Mouse (Mus musculus) erythroblast, embryonic 14.5 days (primary cell): ENCODE results near the gene Adamts9. TPM values are rescaled to one million over a fixed set of nuclear protein-coding genes. Genes with fewer than 3 reads are reported as not detected.

ENCODE experiments used
- H3K27me3 ChIP-seq: 2 replicates; pipeline ENCODE4 v1.6.1; 2012; ENCODE audit warnings: inconsistent platforms; ENCODE audit not compliant: control insufficient read depth
- H3K36me3 ChIP-seq: 2 replicates; pipeline ENCODE4 v1.6.1; 2012; ENCODE audit warnings: mild to moderate bottlenecking, inconsistent platforms; ENCODE audit not compliant: control insufficient read depth
- H3K4me1 ChIP-seq: 2 replicates; pipeline ENCODE4 v1.6.1; 2012; ENCODE audit warnings: inconsistent platforms; ENCODE audit not compliant: control insufficient read depth
- H3K4me3 ChIP-seq: replicated peaks from 2 replicates; pipeline ENCODE3; 2012; ENCODE audit warnings: moderate library complexity, mild to moderate bottlenecking, inconsistent platforms
- H3K9me3 ChIP-seq: 2 replicates; pipeline ENCODE4 v1.6.1; 2012; ENCODE audit warnings: low read length, inconsistent platforms, mixed read lengths; ENCODE audit not compliant: control insufficient read depth
- GATA1 ChIP-seq: IDR thresholded peaks from 2 replicates; pipeline ENCODE4 v1.6.1; 2012; ENCODE audit warnings: low read length, inconsistent platforms, mixed read lengths
- TAL1 ChIP-seq: IDR thresholded peaks from 3 replicates; pipeline ENCODE4 v1.6.1; 2012; ENCODE audit warnings: low read length, inconsistent platforms, mixed read lengths
- polyA plus RNA-seq: library from polyadenylated mRNA; stranded (reverse); fragments of >175 nt; gene quantifications from 2 replicates; pipeline ENCODE4 v1.2.3, GENCODE M21; 2012

The Adamts9 gene
- polyA plus RNA-seq, 1 experiment = not detected

GRCm38 (mm10) chr6:92803213-92803612, 140.1 kb downstream of the Adamts9 start:
- TF ChIP-seq TAL1 (no peak), GATA1 (no peak)
- H3K9me3 ChIP-seq = no peaks in the 10 kb centered on the region
- no peaks in the 10 kb centered on the region for H3K27me3 ChIP-seq
- no peak overlapping the region for H3K4me3 ChIP-seq
- H3K36me3 ChIP-seq = no peaks in the 10 kb centered on the region
- no peaks in the 10 kb centered on the region for H3K4me1 ChIP-seq

- no peaks in the 10 kb centered on the region; the same call in 1 of the 2 replicates for H3K9me3 ChIP-seq
- H3K4me3 ChIP-seq = no peak overlapping the region
- TF ChIP-seq TAL1 (no peak), GATA1 (no peak)
- H3K36me3 ChIP-seq = no peaks in the 10 kb centered on the region
- no peaks in the 10 kb centered on the region for H3K4me1 ChIP-seq
- H3K27me3 ChIP-seq = no peaks in the 10 kb centered on the region
Measured at GRCm38 (mm10) chr6:92802421-92802820, 140.9 kb downstream of the Adamts9 start.

GRCm38 (mm10) chr6:92801462-92801861, 141.8 kb downstream of the Adamts9 start:
- no peaks in the 10 kb centered on the region; the same call in 1 of the 2 replicates for H3K9me3 ChIP-seq
- no peaks in the 10 kb centered on the region for H3K27me3 ChIP-seq
- H3K4me1 ChIP-seq = no peaks in the 10 kb centered on the region
- H3K36me3 ChIP-seq = no peaks in the 10 kb centered on the region
- TF ChIP-seq GATA1 = no peak
- TF ChIP-seq TAL1 = no peak
- H3K4me3 ChIP-seq = no peak overlapping the region

- Histone ChIP-seq H3K9me3 (no peaks in the 10 kb centered on the region; the same call in 1 of the 2 replicates), H3K36me3 (no peaks in the 10 kb centered on the region), H3K4me1 (no peaks in the 10 kb centered on the region), H3K4me3 (no peak overlapping the region), H3K27me3 (no peaks in the 10 kb centered on the region)
- TF ChIP-seq GATA1 (no peak), TAL1 (no peak)
Measured at GRCm38 (mm10) chr6:92793804-92794203, 149.5 kb downstream of the Adamts9 start.

- TF ChIP-seq GATA1 (no peak), TAL1 (no peak)
- H3K36me3 ChIP-seq = no peaks in the 10 kb centered on the region
- no peak overlapping the region for H3K4me3 ChIP-seq
Measured at GRCm38 (mm10) chr6:92787376-92787712, 155.9 kb downstream of the Adamts9 start.

GRCm38 (mm10) chr6:92786701-92787375, 156.5 kb downstream of the Adamts9 start:
- H3K27me3 ChIP-seq = peaks cover 13% of the 10 kb centered on the region
- no peaks in the 10 kb centered on the region for H3K36me3 ChIP-seq
- no peak for TF ChIP-seq GATA1
- TF ChIP-seq TAL1 = no peak
- H3K9me3 ChIP-seq = no peaks in the 10 kb centered on the region; the same call in 1 of the 2 replicates
- no peaks in the 10 kb centered on the region for H3K4me1 ChIP-seq
- H3K4me3 ChIP-seq = no peak overlapping the region

More at GRCm38 (mm10) chr6:92787376-92787712, 155.9 kb downstream of the Adamts9 start:
- H3K4me1 ChIP-seq = no peaks in the 10 kb centered on the region
- H3K9me3 ChIP-seq = no peaks in the 10 kb centered on the region; the same call in 1 of the 2 replicates
- H3K27me3 ChIP-seq = peaks cover 13% of the 10 kb centered on the region

GRCm38 (mm10) chr6:92784782-92785181, 158.5 kb downstream of the Adamts9 start:
- Histone ChIP-seq H3K4me1 (no peaks in the 10 kb centered on the region), H3K36me3 (no peaks in the 10 kb centered on the region), H3K27me3 (peaks cover 13% of the 10 kb centered on the region), H3K9me3 (no peaks in the 10 kb centered on the region; the same call in 1 of the 2 replicates), H3K4me3 (no peak overlapping the region)
- no peak for TF ChIP-seq GATA1
- no peak for TF ChIP-seq TAL1

- Histone ChIP-seq H3K4me3 (no peak overlapping the region), H3K4me1 (no peaks in the 10 kb centered on the region), H3K9me3 (no peaks in the 10 kb centered on the region; the same call in 1 of the 2 replicates), H3K27me3 (peaks cover 7% of the 10 kb centered on the region), H3K36me3 (no peaks in the 10 kb centered on the region)
- TF ChIP-seq TAL1 = no peak
Measured at GRCm38 (mm10) chr6:92781446-92781845, 161.8 kb downstream of the Adamts9 start.

GRCm38 (mm10) chr6:92779935-92780205, 163.4 kb downstream of the Adamts9 start:
- Histone ChIP-seq H3K27me3 (no peaks in the 10 kb centered on the region), H3K9me3 (no peaks in the 10 kb centered on the region; the same call in 1 of the 2 replicates), H3K4me3 (no peak overlapping the region), H3K4me1 (no peaks in the 10 kb centered on the region), H3K36me3 (no peaks in the 10 kb centered on the region)
- no peak for TF ChIP-seq GATA1
- TF ChIP-seq TAL1 = no peak
